Mouse (Mus musculus): ENCODE results near the gene Ube2l6.

Ube2l6 gene

DNA sequence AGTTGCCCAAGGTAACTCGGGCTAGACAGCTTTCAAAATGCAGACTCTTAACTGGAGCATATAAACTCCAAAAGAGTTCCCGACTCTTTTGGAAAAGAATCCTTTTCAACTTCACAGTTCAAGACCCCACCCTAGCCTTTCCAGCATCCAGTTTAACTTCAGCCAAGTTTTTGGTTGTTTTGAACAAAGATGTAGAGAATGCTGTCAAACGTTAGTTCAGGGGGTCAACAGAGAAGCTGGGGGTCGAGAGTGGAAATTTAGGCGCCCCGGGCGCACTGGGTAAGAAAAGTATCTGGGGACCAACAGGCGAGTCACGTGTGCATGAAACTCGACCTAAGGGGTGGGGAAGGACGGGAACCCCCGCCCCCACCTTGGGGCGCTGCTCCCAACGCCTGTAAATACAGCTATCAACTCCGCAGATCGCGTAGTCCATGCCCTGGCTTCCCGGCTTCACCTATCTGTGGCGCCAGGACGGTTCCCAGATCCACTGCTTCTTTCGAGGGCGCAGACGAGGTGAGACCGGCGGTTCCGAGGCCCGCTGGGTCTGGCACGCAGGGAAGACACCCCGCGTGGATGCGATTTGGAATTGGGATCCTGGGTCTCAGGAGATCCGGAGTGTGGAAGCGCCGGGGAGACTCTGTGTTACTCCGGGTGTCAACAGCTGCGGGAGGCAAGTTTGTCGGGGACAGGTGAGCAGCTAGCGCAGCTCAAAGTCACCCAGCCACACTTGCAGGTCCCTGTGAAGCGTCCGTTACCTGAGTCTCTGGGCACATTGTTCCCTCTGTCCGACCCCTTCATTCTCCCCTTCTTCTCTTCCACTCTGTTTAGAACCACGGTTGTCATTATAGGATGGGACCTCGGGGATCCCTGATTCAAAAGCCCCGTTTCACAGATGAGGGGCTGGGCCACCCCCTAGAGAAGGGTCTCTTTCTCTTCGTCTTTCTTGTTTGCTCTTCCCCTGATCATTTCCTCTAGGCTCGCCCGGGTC is 40.7 kb downstream of the Ube2l6 start:
- peak; percentile 47 to 62 for DNase-seq

DNA sequence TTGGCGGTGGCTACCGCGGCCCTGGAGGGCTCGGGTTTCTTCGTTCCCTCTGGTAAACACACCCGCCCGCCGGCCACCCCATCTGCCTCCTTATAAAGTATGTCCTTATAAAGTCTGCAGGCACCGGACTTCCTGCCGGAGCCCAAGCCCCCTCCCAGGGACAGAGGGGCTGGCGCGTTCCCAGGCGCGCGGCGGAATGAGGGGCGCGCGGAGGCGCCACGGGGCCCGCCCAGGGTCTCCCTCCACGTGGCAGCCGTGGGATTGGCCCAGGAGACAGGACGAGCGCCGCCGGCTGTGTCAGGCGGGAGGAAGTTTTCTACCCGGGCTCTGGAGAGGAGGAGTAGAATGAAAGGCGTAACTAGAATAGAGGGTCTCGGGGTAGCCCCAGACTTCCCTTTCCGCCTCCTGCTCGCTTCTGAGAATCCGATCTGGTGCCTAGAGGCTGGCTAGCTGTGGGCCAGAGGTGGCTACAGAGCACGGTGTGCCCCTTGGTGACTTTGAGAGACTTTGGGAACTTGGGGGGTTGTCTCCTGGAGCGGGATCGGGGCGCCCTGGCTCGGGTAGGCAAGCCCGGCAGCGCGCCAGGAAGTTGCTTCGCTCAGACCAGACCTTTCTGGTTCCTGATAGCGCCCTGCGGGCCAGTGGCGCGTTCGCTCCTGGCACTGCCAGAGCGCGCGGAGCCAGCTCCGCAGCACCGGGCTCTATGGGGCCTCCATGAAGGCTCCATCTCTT is 41.6 kb downstream of the Ube2l6 start:
- peak; percentile 83 to 89 for DNase-seq

DNA sequence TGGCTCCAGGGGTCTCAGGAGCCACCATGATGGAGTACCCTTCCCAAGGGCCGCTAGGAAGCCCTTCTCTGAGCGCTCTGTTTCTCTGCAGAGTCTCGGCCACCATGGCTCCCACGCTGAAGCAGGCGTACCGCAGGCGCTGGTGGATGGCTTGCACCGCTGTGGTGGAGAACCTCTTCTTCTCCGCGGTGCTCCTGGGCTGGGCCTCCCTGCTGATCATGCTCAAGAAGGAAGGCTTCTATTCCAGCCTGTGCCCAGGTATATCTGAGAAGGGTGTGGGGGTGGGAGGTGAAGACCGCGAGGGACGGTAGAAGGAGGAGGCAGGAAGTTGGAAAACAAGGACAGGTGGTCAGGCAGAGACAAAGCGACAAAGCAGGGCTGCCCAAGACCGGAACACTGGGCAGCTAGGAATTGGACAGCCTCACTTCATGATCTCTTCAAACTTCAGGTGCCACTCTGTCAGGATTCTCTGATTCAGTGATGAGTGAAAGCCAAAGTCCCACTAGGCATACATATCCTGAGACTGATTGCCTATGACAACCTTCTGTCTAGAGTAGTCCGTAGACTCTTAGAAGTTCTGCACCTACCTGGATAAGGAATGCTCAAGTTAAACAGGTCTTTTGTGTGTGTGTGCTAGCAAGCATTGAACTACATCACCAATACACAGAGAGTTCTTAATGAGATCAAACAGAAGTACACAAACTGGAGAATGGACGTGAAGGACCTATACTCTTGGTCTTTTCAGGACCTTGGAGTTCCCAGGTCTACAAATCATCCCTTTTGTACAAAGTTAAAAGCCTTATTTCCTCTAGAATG is 42.3 kb downstream of the Ube2l6 start:
- DNase-seq: no peak

DNA sequence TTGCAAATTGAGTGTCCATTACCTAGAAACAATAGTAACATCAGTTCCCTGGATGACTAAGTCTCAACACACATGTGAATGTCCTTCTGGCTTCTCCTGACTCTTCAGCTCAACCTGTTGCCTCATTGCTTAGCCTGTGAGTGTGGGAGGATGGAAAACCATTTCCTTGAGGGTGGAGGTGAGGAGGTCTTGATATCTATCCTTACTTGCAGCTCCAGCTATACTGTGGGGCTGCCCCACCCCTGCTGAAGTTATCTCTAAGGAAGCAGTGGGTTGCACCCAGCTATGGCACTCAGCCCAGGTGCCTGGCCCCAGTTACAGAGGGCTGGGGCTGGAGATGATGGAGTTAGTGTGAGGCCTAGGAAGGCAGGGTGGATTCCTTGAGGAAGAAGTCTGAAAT is 43.3 kb downstream of the Ube2l6 start:
- DNase-seq: no peak

DNA sequence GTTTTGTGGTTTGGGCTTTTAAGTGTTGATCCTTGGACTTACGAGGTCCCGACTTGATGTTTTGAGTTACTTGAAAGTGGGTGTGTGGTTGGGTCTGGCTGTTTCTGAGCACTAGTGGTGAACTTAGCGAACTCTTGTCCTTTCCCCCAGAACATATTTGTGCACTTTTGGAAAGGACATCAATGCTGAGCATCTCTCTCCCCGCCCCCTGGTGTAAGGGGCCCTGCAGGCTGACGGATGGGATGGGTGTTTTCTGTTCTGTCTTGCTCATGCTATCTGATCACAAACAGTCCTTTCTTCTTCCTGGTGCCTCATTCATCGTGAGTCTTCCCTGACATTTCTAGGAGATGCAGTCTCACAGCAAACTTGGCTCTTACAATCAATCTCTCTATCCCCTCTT is 45.0 kb downstream of the Ube2l6 start:
- DNase-seq: no peak

DNA sequence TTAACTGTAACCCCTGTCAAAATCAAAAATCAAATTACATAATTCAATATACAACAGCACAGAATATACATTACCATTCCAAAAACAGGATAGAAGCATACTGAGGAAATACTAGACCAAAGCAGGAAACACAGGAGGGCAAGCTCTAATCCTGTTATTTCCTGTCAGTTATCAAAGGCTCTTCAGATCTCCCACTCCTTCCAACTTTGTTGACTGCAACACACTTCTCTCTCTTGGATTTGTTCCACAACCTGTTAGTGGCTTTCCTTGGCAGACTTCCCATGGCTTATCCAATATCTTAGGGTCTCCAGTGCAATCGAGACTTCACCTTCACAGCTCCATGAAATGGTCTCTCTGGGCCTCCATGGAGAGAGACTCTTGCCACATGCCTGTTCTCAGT is 46.6 kb downstream of the Ube2l6 start:
- no peak for DNase-seq

DNA sequence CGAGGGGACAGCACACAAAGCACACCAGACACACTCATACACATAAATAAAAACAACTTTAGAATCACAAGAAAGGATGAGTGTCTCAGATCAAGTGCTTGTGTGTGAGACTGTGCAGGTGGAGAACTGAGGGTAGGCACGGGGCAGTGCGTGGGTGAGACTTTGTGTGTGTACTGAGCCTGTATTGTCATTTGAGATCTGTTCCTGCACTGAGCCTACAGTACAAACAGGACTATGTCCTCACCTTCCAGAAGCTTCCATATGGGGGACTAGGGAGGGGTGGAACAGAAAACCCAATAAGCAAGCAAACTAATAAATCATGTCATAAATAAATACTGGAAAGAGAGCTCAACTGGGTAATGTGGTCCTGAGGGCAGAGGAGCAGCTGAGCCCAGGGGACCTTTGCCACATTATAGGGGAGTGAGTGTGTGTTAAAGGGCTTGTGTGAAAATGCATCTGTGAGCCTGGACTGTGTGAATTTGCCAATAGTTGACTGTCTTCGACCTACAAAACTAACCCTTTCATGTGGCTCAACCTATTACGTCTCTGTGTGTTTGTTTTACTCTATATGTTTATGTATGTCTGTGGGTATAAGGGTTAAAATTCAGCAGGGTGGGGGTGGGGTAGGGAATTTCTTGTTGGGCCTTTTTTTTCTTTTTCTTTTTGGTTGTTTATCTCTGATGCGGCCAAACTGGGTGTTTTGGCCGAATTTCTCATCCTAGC is 51.9 kb downstream of the Ube2l6 start:
- no peak for DNase-seq

DNA sequence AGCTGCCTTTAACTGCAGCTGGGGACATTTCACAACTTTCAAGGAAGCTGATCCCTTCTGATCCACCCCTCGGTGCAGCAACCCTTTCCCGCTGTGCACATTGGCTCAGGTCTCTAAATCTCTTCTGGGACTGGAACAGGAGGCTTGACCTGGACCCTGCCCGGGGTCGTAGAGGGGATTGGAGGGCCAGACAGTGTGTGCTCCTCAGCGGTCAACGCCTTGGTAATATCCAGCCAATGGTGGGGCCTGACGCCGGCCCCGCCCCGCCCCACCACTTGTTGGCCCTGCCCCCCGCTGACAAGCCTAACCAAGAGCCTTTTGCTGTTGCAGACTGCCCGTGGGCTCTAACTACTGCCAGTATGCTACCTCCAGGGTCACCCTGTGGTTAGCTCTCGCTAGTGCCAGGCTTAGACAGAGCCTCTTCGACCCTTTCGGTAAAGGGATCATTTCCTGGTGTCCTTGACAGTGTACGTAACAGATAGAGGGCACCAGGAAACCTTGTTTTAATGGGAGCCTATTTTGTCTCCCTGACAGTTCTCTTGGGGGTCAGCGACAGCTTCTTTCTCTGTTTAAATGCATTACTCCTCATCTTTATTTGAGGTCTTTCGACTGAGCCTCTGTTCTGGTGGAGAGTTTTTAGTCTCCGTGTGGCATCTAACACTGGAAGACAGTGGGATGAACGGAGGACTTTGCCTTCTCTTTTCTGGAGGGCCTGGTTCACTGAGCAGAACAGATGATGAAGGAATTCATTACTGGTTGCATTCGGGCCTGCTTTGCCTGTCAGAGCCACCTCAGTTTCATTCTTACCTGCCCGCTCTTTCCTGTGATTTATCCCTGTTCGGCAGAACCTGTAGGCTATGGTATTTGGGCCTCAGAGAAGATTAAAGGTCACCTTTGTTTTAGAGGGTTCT is 52.8 kb downstream of the Ube2l6 start:
- DNase-seq: peak; percentile 67 to 79

DNA sequence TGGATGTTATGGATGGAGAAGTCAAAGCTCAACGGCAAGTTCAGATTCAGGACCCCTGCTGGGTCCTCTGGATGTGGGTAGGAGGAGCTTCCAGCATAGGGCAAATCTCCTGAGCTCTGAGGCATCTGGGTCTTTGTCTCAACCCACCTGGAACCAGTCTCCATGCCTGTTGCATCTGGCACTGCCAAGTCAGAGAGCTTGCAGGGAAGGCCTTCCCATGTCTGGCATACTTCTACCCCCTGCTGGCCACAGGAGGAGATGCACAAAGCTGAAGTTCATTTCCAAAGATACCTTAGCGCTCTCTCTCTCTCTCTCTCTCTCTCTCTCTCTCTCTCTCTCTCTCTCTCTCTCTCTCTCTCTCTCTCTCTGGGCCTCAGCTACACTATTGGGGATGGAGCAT is 57.1 kb downstream of the Ube2l6 start:
- peak; percentile 63 to 74 for DNase-seq

DNA sequence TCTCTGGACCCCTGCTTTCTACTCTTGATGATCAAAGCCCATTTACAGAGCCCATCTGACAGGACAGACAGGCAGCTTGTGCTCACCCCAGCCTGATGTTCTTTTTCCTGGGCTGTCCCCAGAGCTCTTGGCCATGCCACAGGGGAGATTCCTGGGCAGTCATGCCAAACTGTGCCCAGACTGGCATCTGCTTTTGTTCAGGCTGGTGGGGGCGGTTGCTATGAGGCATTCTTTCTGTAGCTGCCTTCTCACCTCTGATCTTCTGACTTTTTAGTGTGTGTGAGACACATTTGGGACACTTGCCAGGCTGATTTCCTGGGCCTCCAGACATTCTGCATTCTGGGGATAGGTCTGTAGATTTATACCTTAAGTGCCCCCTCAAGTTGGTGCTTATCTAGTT is 59.9 kb downstream of the Ube2l6 start:
- DNase-seq: no peak

Measured in kidney, postnatal 4 days (tissue).